Mouse (Mus musculus) heart, adult 2 months (tissue): ENCODE measurements at regions not wholly inside any gene's neighbourhood (a gene's known extent, or its start where the extent isn't known, plus 50 kb on each side); places are given as distances from the start of the nearest gene placed in this dataset.
A peak's percentile ranks its signal among the peaks of the same experiment; 100 is the strongest.

Experiments used
- DNase-seq, 2 experiments: peaks; one replicate each; pipeline ENCODE4 v3.0.0; 2021
- H3K27ac ChIP-seq: fragments of 200-600 bp; 2 replicates; pipeline ENCODE4 v1.8.1; 2022
- H3K27me3 ChIP-seq: fragments of 200-500 bp; 2 replicates; pipeline ENCODE4 v1.6.1; 2012; ENCODE audit warnings: mild to moderate bottlenecking, low read length, inconsistent platforms, mixed read lengths; ENCODE audit not compliant: control insufficient read depth, insufficient read depth
- H3K36me3 ChIP-seq: fragments of 200-500 bp; 2 replicates; pipeline ENCODE4 v1.6.1; 2012; ENCODE audit warnings: low read length, inconsistent platforms; ENCODE audit not compliant: control insufficient read depth, insufficient read depth
- H3K4me1 ChIP-seq: fragments of 200-500 bp; 2 replicates; pipeline ENCODE4 v1.6.1; 2011; ENCODE audit warnings: low read length; ENCODE audit not compliant: control insufficient read depth, insufficient read depth
- H3K4me3 ChIP-seq: fragments of 200-600 bp; 2 replicates; pipeline ENCODE4 v1.8.1; 2022
- H3K79me2 ChIP-seq: fragments of 200-500 bp; replicated peaks from 2 replicates; pipeline ENCODE4 v1.6.1; 2012; ENCODE audit warnings: mild to moderate bottlenecking, inconsistent platforms, low read length, moderate library complexity, mixed read lengths; ENCODE audit not compliant: control insufficient read depth, insufficient read depth
- H3K9ac ChIP-seq: fragments of 200-500 bp; 2 replicates; pipeline ENCODE4 v1.6.1; 2012; ENCODE audit warnings: low read depth, mild to moderate bottlenecking, control low read depth, inconsistent platforms, low read length, mixed read lengths
- CTCF ChIP-seq: fragments of 200-600 bp; IDR thresholded peaks from 2 replicates; pipeline ENCODE4 v1.8.1; 2022; ENCODE audit warnings: antibody characterized with exemption, mild to moderate bottlenecking, moderate library complexity
- EP300 ChIP-seq: fragments of 200-500 bp; IDR thresholded peaks from 2 replicates; pipeline ENCODE4 v1.6.1; 2011; ENCODE audit warnings: low read depth, low read length, control low read depth; ENCODE audit not compliant: insufficient read depth
- POLR2A ChIP-seq: fragments of 200-500 bp; IDR thresholded peaks from 2 replicates; pipeline ENCODE4 v1.6.1; 2011; ENCODE audit warnings: mild to moderate bottlenecking, low read depth, low read length, control low read depth; ENCODE audit not compliant: insufficient read depth
- WGBS: fragments of 180-500 bp; shearing (Covaris S2); methylation state at CpG from one replicate; pipeline ENCODE4 v1.1.7; 2018; 5-methylcytosine and 5-hydroxymethylcytosine counted together
- intact Hi-C: fragments of 180-260 bp; cut with DNase I; formaldehyde crosslinking; loops from one replicate; pipeline ENCODE4 v1.15.1; 2025

GRCm38 (mm10) chr13:107888231-107888555, 156.1 kb upstream of the Smim15 start:
- Histone ChIP-seq H3K36me3 (no peaks in the 10 kb centered on the region), H3K4me3 (peak overlapping the region; percentile 67), H3K9ac (peak overlapping the region; percentile 97), H3K27ac (peak overlapping the region; percentile 70; the same call in 1 of the 2 replicates), H3K27me3 (no peaks in the 10 kb centered on the region), H3K4me1 (peaks cover 4% of the 10 kb centered on the region), H3K79me2 (peaks cover 9% of the 10 kb centered on the region)
- no peak for DNase-seq
- intact Hi-C loops, result loop anchor here (5.0 kb wide), 1 partner anchor 136 kb away; no protein-coding TSS in a partner anchor
- WGBS, result 4% methylated on average over 9 of the region's 9 CpGs
- no peak for TF ChIP-seq CTCF
- no peak for TF ChIP-seq POLR2A
- TF ChIP-seq EP300, result no peak

GRCm38 (mm10) chr13:107887366-107888230, 156.6 kb upstream of the Smim15 start:
- intact Hi-C loops, result loop anchor here (5.0 kb wide), 1 partner anchor 135 kb away; no protein-coding TSS in a partner anchor
- no peak overlapping the region; the same call in 1 of the 2 replicates for H3K27ac ChIP-seq
- no peaks in the 10 kb centered on the region for H3K27me3 ChIP-seq
- TF ChIP-seq EP300, result no peak
- no peak for TF ChIP-seq CTCF
- TF ChIP-seq POLR2A, result no peak
- peak overlapping the region; percentile 67 for H3K4me3 ChIP-seq
- DNase-seq, result no peak
- peaks cover 9% of the 10 kb centered on the region for H3K79me2 ChIP-seq
- H3K4me1 ChIP-seq, result peaks cover 4% of the 10 kb centered on the region
- H3K9ac ChIP-seq, result peak overlapping the region; percentile 30; the same call in 1 of the 2 replicates
- no peaks in the 10 kb centered on the region for H3K36me3 ChIP-seq
- WGBS, result 23% methylated on average over 16 of the region's 16 CpGs

GRCm38 (mm10) chr13:107884836-107885235, 159.4 kb upstream of the Smim15 start:
- intact Hi-C loops, result loop anchor here (5.0 kb wide), 1 partner anchor 133 kb away; no protein-coding TSS in a partner anchor
- TF ChIP-seq CTCF, result no peak
- no peak for TF ChIP-seq POLR2A
- DNase-seq, result no peak
- Histone ChIP-seq H3K27me3 (no peaks in the 10 kb centered on the region), H3K79me2 (peaks cover 14% of the 10 kb centered on the region), H3K9ac (no peak overlapping the region), H3K4me1 (peaks cover 5% of the 10 kb centered on the region), H3K36me3 (no peaks in the 10 kb centered on the region), H3K4me3 (no peak overlapping the region), H3K27ac (no peak overlapping the region)
- 87% methylated on average over 3 of the region's 3 CpGs for WGBS

- intact Hi-C loops, result no loop called here
- Histone ChIP-seq H3K79me2 (peaks cover 13% of the 10 kb centered on the region), H3K9ac (no peak overlapping the region), H3K27ac (no peak overlapping the region), H3K4me3 (no peak overlapping the region), H3K36me3 (peaks cover 3% of the 10 kb centered on the region), H3K27me3 (no peaks in the 10 kb centered on the region), H3K4me1 (peaks cover 8% of the 10 kb centered on the region)
- 79% methylated on average over 5 of the region's 5 CpGs for WGBS
- DNase-seq, result no peak
- TF ChIP-seq EP300, result no peak
- TF ChIP-seq POLR2A, result no peak
- no peak for TF ChIP-seq CTCF
Measured at GRCm38 (mm10) chr13:107882337-107882736, 161.9 kb upstream of the Smim15 start.

- TF ChIP-seq POLR2A (no peak), CTCF (peak; percentile 42)
- H3K27me3 ChIP-seq, result no peaks in the 10 kb centered on the region
- H3K4me3 ChIP-seq, result no peak overlapping the region
- peaks cover 8% of the 10 kb centered on the region for H3K4me1 ChIP-seq
- no peak overlapping the region for H3K9ac ChIP-seq
- peaks cover 3% of the 10 kb centered on the region for H3K36me3 ChIP-seq
- 98% methylated on average over 2 of the region's 2 CpGs for WGBS
- DNase-seq, result no peak
- intact Hi-C loops, result no loop called here
- H3K27ac ChIP-seq, result no peak overlapping the region
- peaks cover 13% of the 10 kb centered on the region for H3K79me2 ChIP-seq
Measured at GRCm38 (mm10) chr13:107880551-107880950, 163.7 kb upstream of the Smim15 start.

- TF ChIP-seq POLR2A, result no peak
- no peak for TF ChIP-seq EP300
- 0 out of 2 replicates have a peak, but pooled peaks have one; percentile 10 for TF ChIP-seq CTCF
- DNase-seq, result peak; percentile 70 to 73
- Histone ChIP-seq H3K4me1 (peaks cover 6% of the 10 kb centered on the region), H3K27ac (no peak overlapping the region), H3K79me2 (peaks cover 10% of the 10 kb centered on the region), H3K9ac (no peak overlapping the region), H3K4me3 (no peak overlapping the region), H3K27me3 (no peaks in the 10 kb centered on the region), H3K36me3 (peaks cover 3% of the 10 kb centered on the region)
- intact Hi-C loops, result loop anchor here (5.0 kb wide), 1 partner anchor 47 kb away; no protein-coding TSS in a partner anchor
- WGBS, result 25% methylated on average over 7 of the region's 8 CpGs
Measured at GRCm38 (mm10) chr13:107879535-107879934, 164.7 kb upstream of the Smim15 start.
